Mouse (Mus musculus): Measurements from ENCODE around the gene Bbx. TPM values are rescaled to one million over a fixed set of nuclear protein-coding genes. Genes with fewer than 3 reads are reported as not detected.

Bbx gene
- polyA plus RNA-seq, 1 experiment from 2014 or later = 32.8 TPM

DNA sequence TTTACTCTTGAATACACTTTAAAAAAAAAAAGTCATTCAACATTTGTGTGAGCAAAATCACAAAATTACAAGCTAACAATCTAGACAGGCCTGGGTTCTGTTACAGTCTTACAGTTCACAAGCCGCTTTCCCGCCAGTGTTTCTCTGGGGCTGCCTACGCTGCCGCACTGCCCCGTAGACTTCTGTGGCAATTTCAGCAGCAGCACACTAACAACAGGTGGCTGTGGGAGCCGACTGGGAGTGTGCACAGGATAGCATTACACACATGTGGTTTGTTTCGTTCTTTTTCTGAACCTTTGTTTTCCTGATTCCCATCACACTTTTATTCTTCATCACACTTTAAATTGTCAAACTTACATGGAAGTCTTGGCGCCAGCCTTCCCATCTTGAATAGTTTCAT lies 48.6 kb downstream of the Bbx start:
- Histone ChIP-seq H3K9me3 (replicated peaks) (no peaks in the 10 kb centered on the region), H3K36me3 (no peaks in the 10 kb centered on the region), H3K27ac (replicated peaks) (no peak overlapping the region), H3K4me1 (peaks cover 24% of the 10 kb centered on the region), H3K4me3 (no peak overlapping the region), H3K27me3 (ENCODE audit: low read depth, poor library complexity, severe bottlenecking) (peaks cover 38% of the 10 kb centered on the region)
- DNase-seq (ENCODE audit: low spot score) = no peak
- 93% methylated on average over 8 of the region's 8 CpGs for WGBS

DNA sequence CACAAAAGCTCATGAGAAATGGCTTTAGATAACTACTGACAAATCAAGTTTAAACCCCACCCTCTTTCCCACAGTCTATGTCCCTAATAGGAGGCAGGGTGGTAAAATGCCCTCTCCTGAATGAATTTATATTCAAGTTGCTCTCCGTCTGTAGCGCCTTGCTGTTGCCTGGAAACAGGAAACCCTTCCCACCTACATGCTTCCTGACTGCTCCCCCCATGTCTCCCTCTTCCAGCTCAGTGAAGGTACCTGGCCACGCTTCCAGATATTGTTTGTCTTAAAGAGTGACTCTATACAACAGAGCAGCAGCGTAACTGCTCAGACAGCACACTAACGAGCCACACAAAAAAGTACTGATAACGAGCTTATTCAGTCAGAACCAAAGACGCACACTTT lies 50.8 kb downstream of the Bbx start:
- 44% methylated on average over 7 of the region's 7 CpGs for WGBS
- Histone ChIP-seq H3K4me1 (peaks cover 24% of the 10 kb centered on the region), H3K27ac (replicated peaks) (no peak overlapping the region), H3K4me3 (peak overlapping the region; percentile 28), H3K27me3 (ENCODE audit: low read depth, poor library complexity, severe bottlenecking) (peaks cover 55% of the 10 kb centered on the region), H3K36me3 (no peaks in the 10 kb centered on the region), H3K9me3 (replicated peaks) (no peaks in the 10 kb centered on the region)
- DNase-seq (ENCODE audit: low spot score) = no peak

DNA sequence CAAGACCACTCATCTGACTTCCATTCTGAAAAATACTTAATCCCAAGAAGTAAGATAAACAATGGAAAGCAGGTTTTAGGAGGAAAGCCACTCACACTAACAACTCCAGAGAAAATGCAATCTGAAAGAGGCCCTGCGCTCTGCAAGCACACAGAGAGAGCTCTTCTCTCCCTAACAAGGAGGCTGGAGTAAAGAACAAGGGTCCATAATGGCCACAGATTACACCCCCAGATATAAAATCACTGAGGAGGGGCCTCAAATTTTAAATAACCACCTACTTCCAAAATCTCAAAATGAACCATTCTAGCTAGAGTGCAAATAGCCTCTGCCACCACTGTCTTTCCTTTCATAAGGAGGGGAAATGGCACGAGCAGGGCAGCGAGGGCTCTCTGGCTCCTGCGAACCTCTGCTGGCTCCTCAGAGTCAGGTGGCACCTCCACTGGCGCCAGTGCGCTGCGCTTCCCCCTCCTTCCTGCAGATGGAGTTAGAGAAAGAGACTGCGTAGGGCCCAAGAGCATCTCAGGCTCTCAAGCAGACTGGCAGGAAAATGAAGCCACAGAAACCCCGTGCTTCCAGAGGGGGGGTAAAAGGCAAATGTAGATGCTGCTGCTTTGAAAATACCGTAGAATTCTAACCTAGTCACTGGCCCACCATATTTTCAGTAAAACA lies 51.4 kb downstream of the Bbx start:
- Histone ChIP-seq H3K27me3 (ENCODE audit: low read depth, poor library complexity, severe bottlenecking) (peaks cover 55% of the 10 kb centered on the region), H3K27ac (replicated peaks) (no peak overlapping the region), H3K4me1 (peaks cover 24% of the 10 kb centered on the region), H3K36me3 (no peaks in the 10 kb centered on the region), H3K4me3 (peak overlapping the region; percentile 28), H3K9me3 (replicated peaks) (no peaks in the 10 kb centered on the region)
- 33% methylated on average over 10 of the region's 10 CpGs for WGBS
- DNase-seq (ENCODE audit: low spot score) = peak; percentile 62

DNA sequence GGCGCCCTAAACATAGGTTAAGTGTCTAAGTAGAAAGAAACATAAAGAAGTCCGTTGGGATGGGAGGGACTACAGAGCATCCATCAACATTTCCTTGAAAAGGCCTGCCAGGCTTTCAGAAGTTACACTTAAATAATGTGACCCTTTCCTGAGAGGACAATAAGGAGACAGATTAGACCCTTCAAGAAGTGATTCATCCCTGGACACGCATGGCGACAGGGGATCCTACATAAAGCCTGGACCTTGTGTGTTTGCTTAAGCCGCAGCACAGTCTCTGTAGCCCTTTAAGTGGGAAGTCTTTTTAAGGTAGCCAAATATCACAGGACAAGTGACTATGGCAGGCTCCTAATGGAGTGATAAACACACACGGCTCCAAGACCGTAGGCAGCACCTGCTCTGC lies 52.0 kb downstream of the Bbx start:
- WGBS = 32% methylated on average over 7 of the region's 7 CpGs
- no peak overlapping the region for H3K27ac ChIP-seq (replicated peaks)
- DNase-seq (ENCODE audit: low spot score) = peak; percentile 23
- H3K9me3 ChIP-seq (replicated peaks) = 0 out of 2 replicates have a peak, but pooled peaks cover under 1% of the 10 kb centered on the region
- no peak overlapping the region for H3K4me3 ChIP-seq
- no peaks in the 10 kb centered on the region for H3K36me3 ChIP-seq
- H3K27me3 ChIP-seq (ENCODE audit: low read depth, poor library complexity, severe bottlenecking) = peaks cover 55% of the 10 kb centered on the region
- peaks cover 24% of the 10 kb centered on the region for H3K4me1 ChIP-seq

DNA sequence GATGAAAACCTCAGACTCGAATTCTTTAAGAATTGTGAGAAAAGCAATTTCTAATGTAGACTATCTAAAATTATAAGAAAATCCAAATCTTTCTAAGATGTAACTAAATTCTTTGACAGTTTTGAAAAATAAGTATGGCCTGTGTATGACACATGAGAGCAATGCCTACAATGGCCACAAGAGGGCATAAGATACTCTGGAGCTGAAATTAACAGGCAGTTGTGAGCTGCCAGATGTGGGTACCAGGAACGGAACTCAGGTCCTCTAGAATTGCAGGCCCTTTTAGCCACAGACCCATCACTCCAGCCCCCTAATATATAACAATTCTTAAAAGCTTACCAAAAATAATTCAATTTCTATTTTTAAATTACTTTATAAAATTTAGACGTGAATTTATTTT lies 57.6 kb downstream of the Bbx start:
- Histone ChIP-seq H3K27me3 (ENCODE audit: low read depth, poor library complexity, severe bottlenecking) (peaks cover 22% of the 10 kb centered on the region), H3K9me3 (replicated peaks) (0 out of 2 replicates have a peak, but pooled peaks cover 4% of the 10 kb centered on the region), H3K36me3 (no peaks in the 10 kb centered on the region), H3K4me1 (peaks cover 8% of the 10 kb centered on the region), H3K27ac (replicated peaks) (no peak overlapping the region), H3K4me3 (no peak overlapping the region)
- 88% methylated on average over 3 of the region's 3 CpGs for WGBS
- no peak for DNase-seq (ENCODE audit: low spot score)

DNA sequence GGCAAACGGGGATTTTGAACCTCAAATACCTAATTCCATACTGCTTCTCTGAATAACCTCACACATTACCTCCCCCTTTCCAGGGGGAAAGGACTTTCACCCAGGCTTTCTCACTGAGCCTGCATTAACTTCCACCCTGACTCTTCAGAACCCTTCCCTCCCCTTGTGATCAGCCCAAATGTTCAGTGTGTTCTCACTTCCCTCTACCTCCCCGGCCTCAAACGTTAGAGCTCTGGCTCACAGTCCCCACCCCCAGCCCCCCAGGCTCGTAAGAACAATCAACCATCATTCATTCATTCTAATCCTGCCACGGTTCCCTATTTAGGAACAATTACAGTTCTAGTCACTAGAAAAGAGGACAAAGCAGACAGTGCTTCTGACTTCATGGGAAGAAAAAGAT lies 58.5 kb downstream of the Bbx start:
- WGBS = 32% methylated on average over 5 of the region's 5 CpGs
- H3K9me3 ChIP-seq (replicated peaks) = 0 out of 2 replicates have a peak, but pooled peaks cover 4% of the 10 kb centered on the region

DNA sequence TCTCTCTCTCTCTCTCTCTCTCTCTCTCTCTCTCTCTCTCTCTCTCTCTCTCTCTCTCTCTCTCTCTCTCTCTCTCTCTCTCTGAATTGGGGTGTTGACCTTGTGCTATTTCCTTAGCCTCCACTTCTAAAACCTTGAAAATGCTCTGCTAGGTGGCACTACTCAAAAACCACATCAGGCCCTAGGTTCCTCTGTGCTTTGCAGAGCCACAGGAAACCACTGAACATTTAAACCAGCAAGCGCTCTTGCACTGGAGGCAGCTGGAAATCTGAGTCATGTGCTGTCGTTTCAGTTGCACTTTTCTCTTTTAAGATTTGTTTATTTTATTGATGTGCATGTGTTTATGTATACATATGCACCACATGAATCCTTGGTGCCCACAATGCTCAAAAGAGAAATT lies 59.6 kb downstream of the Bbx start:
- no peak for DNase-seq (ENCODE audit: low spot score)
- 85% methylated on average over 2 of the region's 2 CpGs for WGBS

More for the DNA sequence above, 58.5 kb downstream of the Bbx start:
- Histone ChIP-seq H3K36me3 (no peaks in the 10 kb centered on the region), H3K27me3 (ENCODE audit: low read depth, poor library complexity, severe bottlenecking) (peaks cover 18% of the 10 kb centered on the region), H3K4me1 (peaks cover 8% of the 10 kb centered on the region), H3K4me3 (no peak overlapping the region), H3K27ac (replicated peaks) (no peak overlapping the region)
- DNase-seq (ENCODE audit: low spot score) = no peak

DNA sequence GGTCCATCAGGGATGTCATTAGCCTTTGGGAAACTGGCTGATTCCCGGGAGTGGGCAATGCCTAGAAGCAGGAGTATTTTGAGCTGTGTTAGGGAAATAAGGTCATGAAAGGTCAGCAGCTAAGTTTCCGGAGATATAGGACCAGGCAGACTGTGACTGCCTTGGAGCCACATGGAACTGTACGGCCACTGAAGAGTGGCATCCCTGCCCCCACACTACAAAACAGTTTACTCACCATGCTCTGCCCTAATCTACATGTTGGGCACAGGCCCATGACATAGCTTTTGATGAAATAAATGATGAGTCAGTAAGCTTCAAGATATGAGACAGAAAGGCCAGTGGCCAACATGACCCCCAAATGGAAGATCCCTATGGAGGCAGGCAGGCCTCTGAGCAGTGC lies 60.7 kb downstream of the Bbx start:
- Histone ChIP-seq H3K4me3 (no peak overlapping the region), H3K36me3 (no peaks in the 10 kb centered on the region), H3K4me1 (peaks cover 8% of the 10 kb centered on the region), H3K27ac (replicated peaks) (no peak overlapping the region), H3K27me3 (ENCODE audit: low read depth, poor library complexity, severe bottlenecking) (no peaks in the 10 kb centered on the region), H3K9me3 (replicated peaks) (0 out of 2 replicates have a peak, but pooled peaks cover 4% of the 10 kb centered on the region)
- DNase-seq (ENCODE audit: low spot score) = no peak
- WGBS = 51% methylated on average over 3 of the region's 3 CpGs

More for the DNA sequence above, 59.6 kb downstream of the Bbx start:
- peaks cover 8% of the 10 kb centered on the region for H3K4me1 ChIP-seq
- H3K27me3 ChIP-seq (ENCODE audit: low read depth, poor library complexity, severe bottlenecking) = peaks cover 9% of the 10 kb centered on the region; the same call in 1 of the 2 replicates
- H3K36me3 ChIP-seq = no peaks in the 10 kb centered on the region
- H3K4me3 ChIP-seq = no peak overlapping the region
- 0 out of 2 replicates have a peak, but pooled peaks cover 4% of the 10 kb centered on the region for H3K9me3 ChIP-seq (replicated peaks)
- no peak overlapping the region for H3K27ac ChIP-seq (replicated peaks)

DNA sequence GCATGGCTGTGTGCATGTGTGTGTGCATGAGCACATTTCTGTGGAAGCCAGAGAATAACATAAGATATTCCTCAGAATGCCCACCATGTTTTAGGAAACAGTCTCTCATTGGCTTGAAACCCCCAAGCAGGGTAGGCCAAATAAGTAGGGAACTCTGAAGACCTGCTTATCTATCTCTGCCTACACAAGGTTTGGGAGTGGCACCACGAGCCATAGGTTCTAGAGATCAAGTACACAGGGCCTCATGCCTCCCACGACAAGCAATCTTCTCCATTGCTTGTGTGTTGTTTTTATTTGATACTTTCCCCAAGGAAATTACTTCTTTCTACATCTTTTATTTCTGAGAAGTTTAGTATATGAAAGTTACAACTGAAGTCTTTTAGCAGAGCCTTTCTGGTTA lies 61.8 kb downstream of the Bbx start:
- H3K4me3 ChIP-seq = no peak overlapping the region
- H3K36me3 ChIP-seq = no peaks in the 10 kb centered on the region
- H3K27me3 ChIP-seq (ENCODE audit: low read depth, poor library complexity, severe bottlenecking) = no peaks in the 10 kb centered on the region
- 90% methylated on average over 2 of the region's 2 CpGs for WGBS
- H3K27ac ChIP-seq (replicated peaks) = no peak overlapping the region
- 0 out of 2 replicates have a peak, but pooled peaks cover 4% of the 10 kb centered on the region for H3K9me3 ChIP-seq (replicated peaks)
- no peak for DNase-seq (ENCODE audit: low spot score)
- peaks cover 8% of the 10 kb centered on the region for H3K4me1 ChIP-seq

DNA sequence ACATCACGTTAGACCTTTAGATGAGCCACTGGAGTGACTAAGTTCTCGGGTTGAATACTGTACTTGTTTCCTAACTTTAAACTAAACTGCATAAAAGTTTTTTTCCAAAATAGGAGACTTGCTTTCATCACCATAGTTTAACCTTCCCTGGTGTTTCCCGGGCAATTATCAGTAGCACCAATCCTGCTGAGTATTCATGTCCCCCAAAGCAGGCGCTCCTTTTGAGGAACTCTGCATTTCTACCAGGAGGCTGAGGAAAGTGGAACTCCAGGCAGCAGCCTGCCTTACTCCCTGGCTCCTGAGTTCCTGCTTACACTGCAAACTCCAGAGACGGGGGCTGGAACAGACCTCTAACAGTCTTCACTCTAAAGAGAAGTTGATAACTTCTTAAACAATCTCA lies 65.6 kb downstream of the Bbx start:
- WGBS = 58% methylated on average over 5 of the region's 5 CpGs
- Histone ChIP-seq H3K4me1 (peaks cover 18% of the 10 kb centered on the region), H3K9me3 (replicated peaks) (no peaks in the 10 kb centered on the region), H3K27ac (replicated peaks) (no peak overlapping the region), H3K4me3 (no peak overlapping the region), H3K27me3 (ENCODE audit: low read depth, poor library complexity, severe bottlenecking) (no peaks in the 10 kb centered on the region), H3K36me3 (no peaks in the 10 kb centered on the region)
- no peak for DNase-seq (ENCODE audit: low spot score)

DNA sequence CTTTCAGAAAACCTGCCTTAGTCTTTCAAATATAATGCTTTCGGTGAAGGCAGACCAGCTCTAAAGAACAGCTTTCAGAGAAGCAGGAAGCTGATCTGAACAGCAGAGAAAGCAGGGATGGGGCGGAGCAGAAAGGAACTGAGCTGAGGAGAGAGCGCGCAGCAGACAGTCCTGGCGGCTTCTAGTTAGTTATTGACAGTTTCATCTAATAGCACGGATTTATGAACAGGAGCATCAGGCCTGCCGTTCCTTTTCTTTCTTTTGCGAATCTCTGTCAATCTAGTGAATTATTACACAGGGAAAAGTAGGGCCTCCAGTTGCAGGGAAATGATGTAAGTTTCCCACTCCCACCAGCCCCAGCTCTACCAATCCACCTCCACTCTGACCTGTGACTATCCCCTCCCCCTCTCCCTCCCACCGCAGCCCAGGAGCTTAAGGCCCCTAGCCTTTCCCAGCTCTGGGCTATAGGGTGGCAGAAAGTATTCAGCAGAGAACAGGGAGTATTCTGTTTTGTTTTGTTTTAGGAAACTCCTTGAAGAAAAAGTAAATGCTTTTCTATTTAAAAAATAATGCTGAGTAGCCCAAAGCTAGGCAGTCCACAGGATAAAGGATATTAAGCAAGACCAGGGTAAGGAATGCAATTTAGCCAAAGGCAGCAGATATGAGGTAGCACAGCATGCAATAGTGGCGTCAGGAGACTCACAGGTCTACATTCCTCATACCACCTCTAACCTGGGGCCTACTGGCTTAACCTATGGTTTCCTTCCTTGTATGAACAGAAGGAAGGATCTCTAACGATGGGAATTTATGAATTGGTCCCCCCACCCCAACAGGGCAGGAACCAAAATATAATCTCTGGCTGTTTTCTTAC lies 67.8 kb downstream of the Bbx start:
- Histone ChIP-seq H3K4me3 (peak overlapping the region; percentile 46), H3K4me1 (peaks cover 18% of the 10 kb centered on the region), H3K27me3 (ENCODE audit: low read depth, poor library complexity, severe bottlenecking) (no peaks in the 10 kb centered on the region), H3K9me3 (replicated peaks) (no peaks in the 10 kb centered on the region), H3K36me3 (no peaks in the 10 kb centered on the region), H3K27ac (replicated peaks) (peak overlapping the region; percentile 70)
- DNase-seq (ENCODE audit: low spot score) = peak; percentile 53
- WGBS = 24% methylated on average over 11 of the region's 11 CpGs

DNA sequence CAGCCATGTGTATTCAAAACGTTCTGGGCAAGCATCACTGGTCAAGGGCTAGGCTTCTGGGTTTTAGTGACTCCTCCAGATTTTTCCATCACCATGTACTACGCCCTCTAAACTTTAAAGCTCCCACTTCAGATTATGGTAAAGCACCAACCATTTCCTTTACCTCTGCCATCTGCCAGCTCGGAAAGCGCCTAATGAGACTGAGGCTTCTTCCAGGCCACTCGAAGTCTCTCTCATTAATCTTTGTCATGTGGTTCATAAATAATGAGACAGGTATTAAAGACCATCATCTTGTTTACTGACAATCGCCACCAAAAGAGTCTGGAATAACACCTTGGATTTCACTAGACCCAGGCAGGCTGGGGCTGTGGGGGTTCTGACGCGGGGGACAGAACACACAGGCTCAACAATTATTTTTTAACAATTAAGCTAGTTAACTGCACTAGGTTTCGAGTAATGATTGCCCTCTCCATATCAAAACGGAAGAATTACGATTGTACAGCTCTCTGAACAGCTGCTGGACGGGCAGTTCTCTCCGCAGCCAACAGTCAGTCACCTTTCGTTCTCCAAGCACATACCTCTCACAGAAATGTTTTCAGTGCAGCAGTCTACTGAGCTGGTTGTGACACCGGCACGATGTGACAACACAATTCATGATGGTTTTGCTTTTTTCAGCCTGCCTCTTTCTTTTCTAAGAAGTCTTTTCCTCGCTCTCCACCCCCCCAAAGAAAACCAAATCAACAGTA lies 68.6 kb downstream of the Bbx start:
- 76% methylated on average over 17 of the region's 17 CpGs for WGBS

More for the DNA sequence above, 68.6 kb downstream of the Bbx start:
- H3K36me3 ChIP-seq = no peaks in the 10 kb centered on the region
- peak overlapping the region; percentile 70 for H3K27ac ChIP-seq (replicated peaks)
- H3K27me3 ChIP-seq (ENCODE audit: low read depth, poor library complexity, severe bottlenecking) = no peaks in the 10 kb centered on the region
- no peak for DNase-seq (ENCODE audit: low spot score)
- peaks cover 18% of the 10 kb centered on the region for H3K4me1 ChIP-seq
- peak overlapping the region; percentile 46 for H3K4me3 ChIP-seq
- H3K9me3 ChIP-seq (replicated peaks) = no peaks in the 10 kb centered on the region

Measured in midbrain, embryonic 10.5 days (tissue).